Mouse (Mus musculus) lung, postnatal 0 days (tissue): ENCODE data around the gene Mthfr.

Experiments used
- CTCF ChIP-seq: IDR thresholded peaks from 2 replicates; pipeline ENCODE4 v1.5.1; 2016; ENCODE audit warnings: antibody characterized with exemption, mild to moderate bottlenecking
- EP300 ChIP-seq: IDR thresholded peaks from 2 replicates; pipeline ENCODE4 v1.6.1; 2016; ENCODE audit warnings: antibody characterized with exemption, mild to moderate bottlenecking, control low read depth

GRCm38 (mm10) chr4:148058218-148058819, 19.4 kb downstream of the Mthfr start:
- no peak for TF ChIP-seq CTCF
- TF ChIP-seq EP300, result no peak
